7 mouse cellular contexts compared by ENCODE assay signal in the genomic region with DNA sequence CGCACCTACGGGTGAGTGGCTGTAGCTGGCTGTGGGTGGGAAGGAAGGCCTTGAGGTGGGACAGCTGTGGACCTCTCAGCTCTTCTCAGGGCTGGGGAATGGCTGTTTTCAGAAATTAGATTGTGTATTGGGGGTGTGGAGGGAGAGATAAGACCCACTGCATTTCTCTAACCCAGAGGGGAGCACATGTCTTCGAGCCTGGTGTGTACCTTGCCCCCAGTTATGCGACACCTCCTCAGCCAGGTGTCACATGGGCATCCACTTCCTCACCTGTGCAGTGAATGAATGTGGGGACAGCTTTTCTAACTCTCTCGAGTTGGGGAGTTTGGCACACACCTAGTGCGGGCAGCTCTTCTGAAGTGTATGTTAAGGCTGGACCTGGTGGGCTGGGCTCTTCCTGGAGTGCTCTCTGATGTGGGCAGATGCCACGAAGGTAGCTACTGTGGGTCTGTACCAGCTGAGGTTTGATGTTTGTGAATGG. TPM values are rescaled to one million over a fixed set of nuclear protein-coding genes. Genes with fewer than 3 reads are reported as not detected.
DNase-seq lines count a peak whose midpoint lies in the region; ATAC-seq and TF ChIP-seq lines count a peak whose summit lies in the region.

No protein-coding gene starts in this region.

- DNase-seq in heart, postnatal 0 days (ENCODE audit: low spot score) = no peak
- no peak for DNase-seq in embryo, embryonic 10 days (ENCODE audit: low spot score)
- no peak for DNase-seq in kidney, postnatal 14 days

- no peak for TF ChIP-seq POLR2A in ES-Bruce4 (IDR thresholded peaks at IDR 0.05; ENCODE audit: insufficient read depth, low read length)

- WGBS in heart, postnatal 0 days = 47% methylated on average over 7 of the region's 7 CpGs
- 27% methylated on average over 7 of the region's 7 CpGs for whole genome bisulfite sequencing in macrophage (ENCODE audit: missing documents)

- peaks cover 52% of the 10 kb centered on the region for H3K79me2 ChIP-seq in macrophage (ENCODE audit: inconsistent target)

- H3K4me3 ChIP-seq in ES-Bruce4 (ENCODE audit: low read depth, low read length) = peak overlapping the region; percentile 87
- peak overlapping the region; percentile 87 for H3K4me3 ChIP-seq in heart, postnatal 0 days (ENCODE audit: low read depth, low read length)
- H3K4me3 ChIP-seq in macrophage (ENCODE audit: inconsistent target) = peak overlapping the region; percentile 45; the same call in 1 of the 2 replicates

- peak overlapping the region; percentile 94 for H3K4me2 ChIP-seq in heart, postnatal 0 days (ENCODE audit: low read depth, low read length)

- no peaks in the 10 kb centered on the region for H3K27me3 ChIP-seq in ES-Bruce4 (ENCODE audit: control insufficient read depth, insufficient read depth, low read length, poor library complexity, severe bottlenecking)
- no peaks in the 10 kb centered on the region for H3K27me3 ChIP-seq in heart, postnatal 0 days (ENCODE audit: control insufficient read depth, insufficient read depth, low read length)

- H3K9me3 ChIP-seq in ES-Bruce4 (replicated peaks; ENCODE audit: control insufficient read depth, insufficient read depth, low read length, poor library complexity, severe bottlenecking) = no peaks in the 10 kb centered on the region
- no peaks in the 10 kb centered on the region for H3K9me3 ChIP-seq in heart, postnatal 0 days (replicated peaks; ENCODE audit: control insufficient read depth, low read length)

- no peak overlapping the region for H3K27ac ChIP-seq in ES-Bruce4 (ENCODE audit: insufficient read depth, low read length)
- peak overlapping the region; percentile 81 for H3K27ac ChIP-seq in heart, postnatal 0 days (ENCODE audit: low read depth)
- no peak overlapping the region for H3K27ac ChIP-seq in macrophage

- H3K36me3 ChIP-seq in ES-Bruce4 (ENCODE audit: control insufficient read depth, insufficient read depth, low read length, poor library complexity, severe bottlenecking) (peaks cover 17% of the 10 kb centered on the region), macrophage (ENCODE audit: inconsistent target) (no peaks in the 10 kb centered on the region)
- H3K36me3 ChIP-seq in heart, postnatal 0 days (replicated peaks; ENCODE audit: control insufficient read depth, insufficient read depth, low read length) = peaks cover 27% of the 10 kb centered on the region; the same call in 1 of the 2 replicates

- peak; percentile 22 for ATAC-seq in CD4-positive, CD25-positive, alpha-beta regulatory T cell, adult 4 months
- ATAC-seq in heart, postnatal 0 days (ENCODE audit: insufficient read depth, low read depth) = no peak
- no peak for ATAC-seq in frontal cortex, adult (ENCODE audit: low TSS enrichment)

- 0 out of 2 replicates have a peak overlapping the region, but pooled peaks have one; percentile 69 for H3K9ac ChIP-seq in ES-Bruce4 (ENCODE audit: low read depth, poor library complexity, severe bottlenecking)
- peak overlapping the region; percentile 68 for H3K9ac ChIP-seq in heart, postnatal 0 days (replicated peaks; ENCODE audit: low read depth, low read length)

- no peak for TF ChIP-seq CTCF in ES-Bruce4 (IDR thresholded peaks at IDR 0.05; ENCODE audit: low read depth, low read length)
- TF ChIP-seq CTCF in heart, postnatal 0 days (IDR thresholded peaks at IDR 0.05; ENCODE audit: low read depth) = no peak

- peaks cover 6% of the 10 kb centered on the region for H3K4me1 ChIP-seq in ES-Bruce4 (ENCODE audit: control insufficient read depth, insufficient read depth, low read length)
- H3K4me1 ChIP-seq in heart, postnatal 0 days (ENCODE audit: control insufficient read depth, insufficient read depth) = peaks cover 69% of the 10 kb centered on the region

- no peak for TF ChIP-seq EP300 in ES-Bruce4 (IDR thresholded peaks at IDR 0.05; ENCODE audit: insufficient read depth, low read depth, low read length)
- TF ChIP-seq EP300 in heart, postnatal 0 days (IDR thresholded peaks at IDR 0.05; ENCODE audit: low read depth) = no peak

RNA-seq across cellular contexts. Expression of gene Rbm38, which starts 3.1 kb away (rescaled TPM):
- polyA plus RNA-seq in CD4-positive, CD25-positive, alpha-beta regulatory T cell, adult 4 months (2017; shearing (Covaris generic)) = 100 to 1,000 TPM; 154 to 194 TPM
- 80.2 and 84.9 TPM in 2 replicates for polyA plus RNA-seq in ES-Bruce4 (2011; ENCODE audit: insufficient read depth, insufficient read length, low read depth, missing spikeins)
- 85.0 and 119 TPM in 2 replicates for total RNA-seq in heart, postnatal 0 days (2014; rRNA removed; ENCODE audit: low replicate concordance)
- polyA plus RNA-seq in heart, postnatal 0 days (2015; fragmentation: Nextera tagmentation; extraction: Ambion mirVana) = 122 and 135 TPM in 2 replicates
- total RNA-seq in macrophage (2018; cell fraction: chromatin; rRNA removed) = 1 to 10 TPM; 1.9 to 9.4 (median 3.8) TPM
- 10 to 100 TPM in 12 of 26 experiments, 1 to 10 TPM in 14; 6.2 to 13.4 (median 9.6) TPM for total RNA-seq in macrophage (2018; cell fraction: cytosol; rRNA removed)
- total RNA-seq in macrophage (2018; cell fraction: nucleus; rRNA removed) = 1 to 10 TPM; 3.0 to 9.8 (median 5.5) TPM
- polyA plus RNA-seq in macrophage (2018) = 9.6 to 14.5 TPM (median 12.6 TPM) in 3 replicates

RNA-seq across cellular contexts. Expression of gene Rae1, which starts 23.5 kb away (rescaled TPM):
- polyA plus RNA-seq in CD4-positive, CD25-positive, alpha-beta regulatory T cell, adult 4 months (2017; shearing (Covaris generic)) = 10 to 100 TPM; 44.2 to 44.5 TPM
- 117 and 123 TPM in 2 replicates for polyA plus RNA-seq in ES-Bruce4 (2011; ENCODE audit: insufficient read depth, insufficient read length, low read depth, missing spikeins)
- total RNA-seq in heart, postnatal 0 days (2014; rRNA removed; ENCODE audit: low replicate concordance) = 80.2 and 83.4 TPM in 2 replicates
- 70.5 and 76.7 TPM in 2 replicates for polyA plus RNA-seq in heart, postnatal 0 days (2015; fragmentation: Nextera tagmentation; extraction: Ambion mirVana)
- 100 to 1,000 TPM in 3 of 26 experiments, 10 to 100 TPM in 23; 16.8 to 112 (median 74.3) TPM for total RNA-seq in macrophage (2018; cell fraction: chromatin; rRNA removed)
- total RNA-seq in macrophage (2018; cell fraction: cytosol; rRNA removed) = 10 to 100 TPM; 20.7 to 36.1 (median 27.7) TPM
- total RNA-seq in macrophage (2018; cell fraction: nucleus; rRNA removed) = 10 to 100 TPM; 18.3 to 59.3 (median 36.7) TPM
- 27.7 to 41.7 TPM (median 35.9 TPM) in 3 replicates for polyA plus RNA-seq in macrophage (2018)

RNA-seq across cellular contexts. Expression of gene Spo11, which starts 45.9 kb away (rescaled TPM):
- polyA plus RNA-seq in CD4-positive, CD25-positive, alpha-beta regulatory T cell, adult 4 months (2017; shearing (Covaris generic)) = 1 to 10 TPM; 3.3 to 3.8 TPM
- polyA plus RNA-seq in ES-Bruce4 (2011; ENCODE audit: insufficient read depth, insufficient read length, low read depth, missing spikeins) (0.54 and 0.56 TPM in 2 replicates), macrophage (2018) (not detected in 3 replicates)
- 19.1 TPM in 1 of 2 replicates, not detected in the other for total RNA-seq in heart, postnatal 0 days (2014; rRNA removed; ENCODE audit: low replicate concordance)
- 0.18 TPM in 1 of 2 replicates, not detected in the other for polyA plus RNA-seq in heart, postnatal 0 days (2015; fragmentation: Nextera tagmentation; extraction: Ambion mirVana)
- total RNA-seq in macrophage (2018; cell fraction: chromatin; rRNA removed) = not detected
- not detected for total RNA-seq in macrophage (2018; cell fraction: cytosol; rRNA removed)
- not detected for total RNA-seq in macrophage (2018; cell fraction: nucleus; rRNA removed)
